9 mouse cellular contexts compared by ENCODE assay signal in the genomic region with DNA sequence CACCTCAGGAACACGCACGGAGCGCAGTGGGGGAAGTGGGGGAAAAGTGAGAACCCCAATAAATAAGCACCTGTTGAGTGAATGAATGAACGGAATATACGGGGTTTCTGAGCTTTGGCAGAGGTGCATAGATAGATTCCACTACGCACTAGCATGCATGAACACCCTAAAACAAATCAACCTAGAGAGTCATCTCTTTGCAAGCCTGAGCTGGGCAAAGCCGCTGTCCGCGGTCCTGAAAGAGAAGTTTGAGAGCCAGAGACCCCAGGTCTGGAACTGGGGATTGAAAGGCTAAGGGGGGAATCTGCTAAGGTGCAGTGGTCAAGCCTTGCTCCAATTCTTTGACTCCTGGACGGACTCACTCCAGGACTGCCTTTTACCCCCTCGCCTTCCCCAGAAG. TPM values are rescaled to one million over a fixed set of nuclear protein-coding genes. Genes with fewer than 3 reads are reported as not detected.
DNase-seq lines count a peak whose midpoint lies in the region; ATAC-seq and TF ChIP-seq lines count a peak whose summit lies in the region.
"Had no signal": no experiment of that assay in that cellular context is flagged by ENCODE, and none has a peak within 500 bp of the region (broad histone marks: within the 10 kb centered on the region; RNA-seq: fewer than 3 reads in every experiment).

No protein-coding gene starts in this region.

- H3K27me3 ChIP-seq in cerebellum, adult 2 months (ENCODE audit: control insufficient read depth, insufficient read depth, low read length), result no peaks in the 10 kb centered on the region
- H3K27me3 ChIP-seq in liver, embryonic 14.5 days (ENCODE audit: control insufficient read depth, insufficient read depth, low read length), result peaks cover 34% of the 10 kb centered on the region
- H3K27me3 ChIP-seq in stomach, embryonic 15.5 days (replicated peaks), result peaks cover 27% of the 10 kb centered on the region

- no peak overlapping the region for H3K27ac ChIP-seq in cerebellum, adult 2 months (ENCODE audit: insufficient read depth, low read length)
- no peak overlapping the region for H3K27ac ChIP-seq in liver, embryonic 14.5 days
- H3K27ac ChIP-seq in stomach, embryonic 15.5 days, result no peak overlapping the region

- peak overlapping the region; percentile 40 for H3K4me3 ChIP-seq in cerebellum, adult 2 months (replicated peaks; ENCODE audit: insufficient read depth, low read depth, low read length)
- H3K4me3 ChIP-seq in liver, embryonic 14.5 days (ENCODE audit: insufficient read depth in 1 of 2, low read depth in 2 of 2, low read length in 2 of 2), result no peak overlapping the region
- no peak overlapping the region for H3K4me3 ChIP-seq in stomach, embryonic 15.5 days (replicated peaks)

- no peak for ATAC-seq in cerebellum, adult (ENCODE audit: insufficient number of reproducible peaks, low FRiP score, low TSS enrichment)
- peak; percentile 63 for ATAC-seq in common myeloid progenitor, adult 5-6 weeks (replicated peaks; ENCODE audit: low read depth, poor library complexity, severe bottlenecking)
- peak; percentile 42 to 51; a peak in 3 of 4 replicates for ATAC-seq in hematopoietic stem cell, adult 5-6 weeks (replicated peaks in 1 of 2; ENCODE audit: insufficient read depth in 1 of 2, low FRiP score in 2 of 2, low TSS enrichment in 1 of 2, low read depth in 1 of 2, poor library complexity in 2 of 2, severe bottlenecking in 2 of 2)
- no peak for ATAC-seq in liver, embryonic 14.5 days (ENCODE audit: insufficient read depth)
- no peak for ATAC-seq in stomach, embryonic 15.5 days (ENCODE audit: insufficient read depth, low FRiP score, low read depth)
- ATAC-seq in granulocyte monocyte progenitor cell, adult 5-6 weeks (replicated peaks; ENCODE audit: poor library complexity, severe bottlenecking), result no peak

- H3K9ac ChIP-seq in liver, embryonic 14.5 days (replicated peaks), result no peak overlapping the region
- H3K9ac ChIP-seq in stomach, embryonic 15.5 days, result no peak overlapping the region

- H3K4me2 ChIP-seq in liver, embryonic 14.5 days (ENCODE audit: low read depth), result no peak overlapping the region
- H3K4me2 ChIP-seq in stomach, embryonic 15.5 days, result peak overlapping the region; percentile 13; the same call in 1 of the 2 replicates

- H3K4me1 ChIP-seq in cerebellum, adult 2 months (ENCODE audit: control insufficient read depth, insufficient read depth, low read length), result peaks cover 5% of the 10 kb centered on the region
- H3K4me1 ChIP-seq in liver, embryonic 14.5 days (replicated peaks; ENCODE audit: control insufficient read depth in 2 of 2, insufficient read depth in 2 of 2, low read length in 1 of 2), result no peaks in the 10 kb centered on the region
- H3K4me1 ChIP-seq in stomach, embryonic 15.5 days, result peaks cover 8% of the 10 kb centered on the region; the same call in 1 of the 2 replicates

- H3K36me3 ChIP-seq in liver, embryonic 14.5 days (replicated peaks; ENCODE audit: control insufficient read depth, insufficient read depth, low read depth), result no peaks in the 10 kb centered on the region
- no peaks in the 10 kb centered on the region for H3K36me3 ChIP-seq in stomach, embryonic 15.5 days

- DNase-seq in cerebellum, adult 2 months, result peak in 1 of 2 experiments; percentile 9
- peak; percentile 40 for DNase-seq in 3T3-L1 (ENCODE audit: low read depth, low spot score)
- peak in 2 of 3 experiments; percentile 3 to 31 for DNase-seq in liver, embryonic 14.5 days (ENCODE audit: low read depth in 3 of 3, low spot score in 3 of 3)

- no peaks in the 10 kb centered on the region for H3K9me3 ChIP-seq in liver, embryonic 14.5 days (ENCODE audit: control insufficient read depth, low read length)
- no peaks in the 10 kb centered on the region for H3K9me3 ChIP-seq in stomach, embryonic 15.5 days

- no peak for TF ChIP-seq EP300 in liver, embryonic 14.5 days (IDR thresholded peaks at IDR 0.05; ENCODE audit: low read depth)

- no peak for TF ChIP-seq POLR2A in cerebellum, adult 2 months (IDR thresholded peaks at IDR 0.05; ENCODE audit: borderline replicate concordance, insufficient read depth, low read length)

- TF ChIP-seq CTCF in cerebellum, adult 2 months (IDR thresholded peaks at IDR 0.05; ENCODE audit: borderline replicate concordance, insufficient read depth, low read depth, low read length), result no peak
- TF ChIP-seq CTCF in liver, embryonic 14.5 days (IDR thresholded peaks at IDR 0.05; ENCODE audit: low read depth), result no peak

- WGBS in cerebellum, adult 2 months, result 5% methylated on average over 11 of the region's 11 CpGs
- 2% methylated on average over 11 of the region's 11 CpGs for WGBS in liver, embryonic 14.5 days (ENCODE audit: insufficient replicate concordance)
- 5% methylated on average over 11 of the region's 11 CpGs for WGBS in stomach, embryonic 15.5 days

RNA-seq across cellular contexts. Expression of gene Gpr6, which starts 0.4 kb away (rescaled TPM):
- 0.07 and 0.17 TPM in 2 replicates for polyA plus RNA-seq in cerebellum, adult 2 months (2012; rRNA removed)
- total RNA-seq in common myeloid progenitor, adult 5-6 weeks (2017), result not detected in 2 replicates
- not detected in 2 replicates for total RNA-seq in hematopoietic stem cell, adult 5-6 weeks (2017)
- not detected in 2 replicates for polyA plus RNA-seq in liver, embryonic 14.5 days (2012; rRNA removed)
- polyA plus RNA-seq in liver, embryonic 14.5 days (2014; fragmentation: Nextera tagmentation; extraction: Ambion mirVana), result not detected in 2 replicates
- not detected in 2 replicates for polyA plus RNA-seq in stomach, embryonic 15.5 days (2015; fragmentation: Nextera tagmentation; extraction: Ambion mirVana)
- not detected in 2 replicates for total RNA-seq in granulocyte monocyte progenitor cell, adult 5-6 weeks (2014; fragmentation: Nextera tagmentation)
- not detected in 2 replicates for total RNA-seq in granulocyte monocyte progenitor cell, adult 5-6 weeks (2017)
- polyA plus RNA-seq: gonadal fat pad, adult 2 months had no signal

Comparison
In these comparisons a context has a peak if more than half of its experiments do, and no peak if none do; other contexts are left out.
1. ATAC-seq: peak in common myeloid progenitor, adult 5-6 weeks (single experiment) and hematopoietic stem cell, adult 5-6 weeks (2 of 2); none in cerebellum, adult (single experiment), liver, embryonic 14.5 days (single experiment), stomach, embryonic 15.5 days (single experiment) and granulocyte monocyte progenitor cell, adult 5-6 weeks (single experiment).